Mouse (Mus musculus): ENCODE measurements around the gene Irx1.

Irx1 gene

DNA sequence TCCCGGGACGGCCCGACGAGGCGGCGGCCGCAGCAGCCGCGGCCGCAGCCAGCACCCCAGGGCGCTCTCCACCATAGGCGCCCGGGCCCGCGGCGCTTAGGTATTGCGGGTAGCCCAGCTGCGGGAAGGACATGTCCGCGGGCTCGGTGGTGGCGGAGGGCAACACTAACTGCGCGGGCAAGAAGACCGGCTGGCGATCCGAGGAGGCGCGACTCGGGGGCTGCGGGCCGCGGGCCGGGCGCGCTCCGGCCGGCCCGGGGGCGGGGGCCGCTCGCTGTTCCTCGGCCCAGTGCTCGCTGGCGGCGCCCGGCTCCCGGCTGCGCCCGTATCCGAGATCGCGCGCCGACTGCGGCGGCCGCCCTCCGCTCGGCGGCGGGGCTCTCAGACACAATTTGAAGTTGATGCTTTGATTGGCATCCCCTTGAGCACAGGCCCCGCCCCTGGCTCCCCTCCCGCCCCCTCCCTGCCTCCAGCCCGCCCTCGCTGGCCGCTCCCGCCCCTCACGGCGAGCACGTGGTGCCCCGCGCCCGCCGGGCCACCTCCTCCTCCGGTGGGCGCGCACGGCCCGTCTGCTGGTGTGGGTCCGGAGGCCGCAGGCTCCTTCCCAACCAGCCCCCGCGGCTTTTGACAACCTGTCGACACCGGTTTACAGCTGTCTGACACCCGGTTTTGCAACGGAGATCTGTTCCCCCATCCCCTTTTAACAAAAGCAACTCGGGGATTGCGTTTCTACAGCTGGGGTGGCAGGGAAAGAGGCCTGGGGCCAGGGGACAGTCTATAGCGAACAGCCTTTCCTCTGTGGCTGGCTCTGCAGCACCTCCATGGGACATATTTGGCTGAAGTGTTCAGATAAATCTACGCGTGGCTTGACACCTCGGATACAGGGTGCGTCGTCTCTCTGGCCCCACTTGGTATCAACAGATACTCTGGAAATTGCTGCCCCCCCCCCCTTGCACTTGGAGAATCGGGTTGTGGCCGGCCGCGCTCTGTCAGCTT lies at the start of gene Irx1:
Gene Irx1 (minus strand): TSS at position 368 of the 996 bp plus-strand sequence.
- no peak for DNase-seq

GRCm38 (mm10) chr13:71979932-71980655 lies 16.6 kb upstream of the Irx1 start:
- DNase-seq, result no peak

DNA sequence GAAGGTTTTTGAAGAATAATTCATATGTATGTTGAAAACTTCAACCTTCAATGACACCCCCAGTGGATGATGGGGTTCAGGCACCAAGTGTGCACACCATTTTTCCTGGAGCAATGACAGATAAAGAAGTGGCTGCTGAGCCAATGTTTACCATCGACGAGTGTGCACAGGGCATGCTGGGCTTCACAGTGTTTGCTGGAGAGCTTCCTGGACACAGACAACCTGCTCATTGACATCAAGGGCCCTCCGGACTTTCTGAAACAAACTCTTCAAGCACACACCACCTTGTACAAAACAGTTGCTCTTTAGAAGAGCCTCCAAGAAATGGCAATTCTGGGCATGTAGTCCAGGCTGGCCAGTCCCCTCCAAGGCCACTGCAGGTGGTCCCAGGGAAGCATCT lies 12.2 kb upstream of the Irx1 start:
- no peak for DNase-seq

DNA sequence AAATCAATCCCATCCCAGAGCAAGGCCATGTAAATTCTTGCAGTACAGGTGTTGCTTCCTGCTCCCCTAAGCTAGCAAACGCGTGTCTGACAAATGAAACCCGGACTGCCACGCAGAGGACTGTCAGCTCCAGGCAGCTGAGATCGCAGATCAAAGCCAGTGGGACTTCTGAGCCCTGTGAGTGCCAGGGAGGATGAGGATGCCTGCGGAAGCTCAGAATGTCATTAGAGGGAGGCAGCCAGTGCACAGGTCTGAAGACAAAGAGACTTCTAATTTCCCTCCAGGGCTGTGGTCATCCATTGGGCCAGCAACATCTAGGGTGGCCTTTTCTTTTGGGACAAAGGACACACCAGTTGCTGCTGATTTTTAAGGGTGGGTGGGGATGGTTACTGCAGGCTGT lies 4.8 kb upstream of the Irx1 start:
- no peak for DNase-seq

DNA sequence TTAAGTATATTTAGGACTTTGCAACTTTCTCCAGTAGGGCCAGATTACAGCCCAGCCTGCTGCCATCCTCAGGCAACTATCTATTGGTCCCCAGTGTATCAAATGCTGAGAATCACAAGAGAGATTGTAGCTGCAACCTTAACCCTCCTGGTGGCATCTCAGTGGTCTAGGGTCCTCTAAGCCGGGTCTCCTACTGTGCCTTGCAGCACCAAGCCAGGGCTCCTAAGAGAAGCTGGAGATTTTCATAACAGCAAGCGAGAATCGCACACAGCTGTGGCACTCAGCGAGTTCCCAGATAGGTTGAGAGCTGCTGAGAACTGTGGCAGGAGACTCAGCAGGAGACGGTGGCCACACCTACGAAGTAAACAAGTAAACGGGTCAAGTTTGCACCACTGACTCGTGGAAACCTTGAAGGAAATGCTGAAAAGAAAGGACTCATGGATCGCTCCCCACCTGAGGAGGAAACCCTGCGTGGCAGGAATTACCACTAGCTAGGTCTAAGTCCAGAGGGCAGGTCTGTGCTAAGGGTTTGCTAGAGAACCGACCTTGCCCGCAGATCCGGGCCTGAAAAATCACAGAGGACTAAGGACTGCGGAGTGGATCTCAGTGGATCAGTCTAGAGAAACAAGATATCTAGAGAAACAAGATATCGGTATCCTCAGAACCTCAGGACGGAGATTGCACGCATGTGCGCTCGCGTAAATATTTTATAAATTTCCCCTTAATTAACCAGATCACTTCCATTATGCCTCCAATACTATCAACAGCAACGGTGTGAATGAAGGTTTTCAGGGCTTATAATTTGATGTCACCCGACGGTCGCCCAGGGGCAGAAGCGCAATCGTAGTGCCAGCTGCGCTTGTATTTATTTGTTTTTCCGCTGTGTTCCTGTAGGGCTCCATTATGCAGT lies 4.1 kb upstream of the Irx1 start:
- no peak for DNase-seq

DNA sequence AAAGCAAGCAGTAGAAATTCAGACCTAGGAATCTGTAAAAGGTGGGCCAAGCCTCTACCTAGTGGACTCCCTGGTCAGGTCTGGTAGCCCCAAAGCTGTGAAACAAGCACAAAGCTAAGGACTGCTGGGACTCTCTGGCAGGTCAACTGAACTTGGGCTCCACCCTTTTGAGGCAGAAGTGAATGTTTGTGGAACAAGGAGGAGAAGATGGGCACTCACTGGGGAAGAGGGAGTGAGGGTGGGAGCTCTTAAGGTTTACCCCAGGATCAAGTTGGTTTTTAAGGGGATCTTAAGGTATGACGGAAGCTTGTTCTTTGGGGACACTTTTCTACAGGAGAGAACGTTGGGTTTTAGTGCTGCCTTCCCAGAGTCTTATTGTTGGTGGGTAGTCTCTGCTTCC lies 3.1 kb upstream of the Irx1 start:
- DNase-seq, result no peak

GRCm38 (mm10) chr13:71964366-71964765 lies 843 bp upstream of the Irx1 start:
- no peak for DNase-seq

- no peak for DNase-seq
Measured at GRCm38 (mm10) chr13:71962661-71963355, 715 bp downstream of the Irx1 start.

- no peak for DNase-seq
Measured at GRCm38 (mm10) chr13:71961891-71962660, 1.4 kb downstream of the Irx1 start.

DNA sequence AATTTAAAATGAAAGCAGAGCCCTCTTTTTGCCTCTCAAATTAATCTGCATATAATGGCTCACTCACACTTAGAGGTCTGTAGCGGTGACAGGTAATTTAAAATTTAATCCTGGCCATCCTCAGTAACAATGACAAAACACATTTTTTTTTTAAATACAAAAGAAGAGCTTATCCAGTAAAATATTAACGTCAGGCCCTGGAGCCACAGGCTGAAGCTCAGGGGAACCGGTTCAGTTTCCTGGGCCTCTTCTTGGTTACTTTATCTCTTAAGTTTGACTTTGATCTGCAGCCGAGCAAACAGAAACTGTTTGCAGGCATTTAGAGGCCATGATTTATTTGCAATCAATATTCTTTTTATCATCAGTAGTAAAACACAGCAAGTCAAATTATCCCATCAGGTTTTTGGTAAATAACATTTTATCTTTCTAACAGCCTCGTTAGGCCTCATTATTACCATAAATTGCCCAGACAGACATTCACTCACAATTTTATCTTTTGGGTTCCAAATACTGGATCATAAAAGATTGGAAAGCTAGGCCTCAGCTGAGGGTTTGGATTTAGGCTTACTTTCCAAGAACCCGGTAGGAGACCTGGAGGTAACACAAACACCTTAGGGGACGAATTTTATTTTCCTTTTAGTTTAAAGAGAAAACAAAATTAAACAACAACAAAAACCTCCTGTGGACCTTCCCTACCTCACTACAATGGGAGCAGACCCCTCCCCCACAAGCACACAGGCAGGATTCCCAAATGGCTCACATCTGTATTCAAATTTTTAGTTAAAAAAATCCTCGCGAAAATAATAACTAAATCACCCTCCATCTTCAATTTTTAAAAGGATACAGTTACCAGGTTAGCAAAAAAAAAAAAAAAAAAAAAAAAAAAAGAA lies 2.4 kb downstream of the Irx1 start:
- DNase-seq, result no peak

DNA sequence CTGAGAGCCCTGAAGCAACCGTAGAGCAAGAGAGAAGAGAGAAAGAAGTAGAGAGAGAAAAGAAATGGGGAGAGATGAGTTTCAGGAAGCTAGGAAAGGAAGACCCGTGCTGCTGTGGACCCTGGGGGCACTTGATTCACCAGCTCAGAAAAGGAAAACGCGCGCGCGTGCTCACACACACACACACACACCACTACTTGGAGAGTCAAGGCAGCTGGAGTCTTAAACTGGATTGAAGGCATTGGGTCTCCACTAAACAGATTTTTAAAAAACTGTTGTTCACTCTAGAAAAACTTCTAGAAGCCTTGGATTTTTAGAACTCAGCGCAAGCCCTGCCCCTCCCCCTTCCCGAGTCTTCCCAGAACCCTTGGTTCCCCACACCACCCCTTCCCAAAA lies 3.2 kb downstream of the Irx1 start:
- no peak for DNase-seq

- DNase-seq, result no peak
Measured at GRCm38 (mm10) chr13:71959361-71960276, 3.9 kb downstream of the Irx1 start.

- no peak for DNase-seq
Measured at GRCm38 (mm10) chr13:71958651-71959050, 4.9 kb downstream of the Irx1 start.

- no peak for DNase-seq
Measured at GRCm38 (mm10) chr13:71957811-71958351, 5.6 kb downstream of the Irx1 start.

GRCm38 (mm10) chr13:71957147-71957546 lies 6.4 kb downstream of the Irx1 start:
- no peak for DNase-seq

DNA sequence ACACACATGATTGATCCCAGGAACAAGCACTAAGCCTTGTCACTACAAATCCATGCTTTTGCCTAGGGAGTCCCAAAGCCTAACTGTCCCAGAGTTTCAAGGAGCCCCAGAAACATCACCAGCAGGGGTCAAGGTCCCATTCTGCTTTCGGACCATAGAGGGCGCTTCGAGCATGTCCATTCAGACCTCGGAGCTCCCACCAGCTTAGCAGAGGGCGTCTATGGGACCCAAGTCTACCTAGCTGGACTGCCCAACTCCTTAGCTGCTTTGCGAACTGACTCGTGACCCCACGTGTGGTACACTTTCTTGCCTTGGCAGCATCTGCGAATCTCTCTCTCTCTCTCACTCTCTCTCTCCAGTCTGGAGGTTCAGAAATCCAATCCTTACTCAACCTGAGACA lies 7.0 kb downstream of the Irx1 start:
- DNase-seq, result no peak

GRCm38 (mm10) chr13:71951966-71952365 lies 11.6 kb downstream of the Irx1 start:
- no peak for DNase-seq

GRCm38 (mm10) chr13:71949859-71950258 lies 13.7 kb downstream of the Irx1 start:
- no peak for DNase-seq

DNA sequence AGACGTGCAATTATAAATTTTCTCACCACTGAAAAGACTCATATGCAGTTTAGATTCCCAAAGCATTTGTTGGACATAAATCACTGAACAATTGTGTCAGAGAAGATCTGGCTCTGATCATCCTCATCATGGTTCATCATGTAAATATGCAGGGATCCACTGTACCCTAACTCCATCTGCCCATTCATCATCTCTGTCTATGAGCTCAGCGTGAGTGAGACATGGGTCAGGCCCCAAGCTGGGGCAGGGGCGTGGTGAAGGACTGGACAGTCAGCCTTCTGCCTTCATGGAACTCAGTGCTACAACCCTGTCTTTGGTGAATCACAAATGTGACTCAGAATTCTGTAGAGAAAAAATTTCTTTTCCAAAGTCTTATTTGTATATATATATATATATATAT lies 53.2 kb downstream of the Irx1 start:
- no peak for DNase-seq

Measured in cerebellum, adult 9-10 months (tissue).